Mouse (Mus musculus) kidney, embryonic 14.5 days (tissue): Measurements from ENCODE around the gene Tbx3. TPM values are rescaled to one million over a fixed set of nuclear protein-coding genes. Genes with fewer than 3 reads are reported as not detected.

Experiments
- ATAC-seq: fragments of 200-750 bp; cut with Nextera tagmentation; 2 replicates; pipeline ENCODE4 v1.8.0; 2017; ENCODE audit warnings: moderate number of reproducible peaks, mild to moderate bottlenecking, moderate TSS enrichment, moderate library complexity; ENCODE audit not compliant: low FRiP score, low TSS enrichment
- H3K27ac ChIP-seq: fragments of 300-500 bp; sonication (generic); 2 replicates; pipeline ENCODE4 v1.5.1; 2014; ENCODE audit warnings: low read depth, mild to moderate bottlenecking, low read length, moderate library complexity, mixed read lengths
- H3K27me3 ChIP-seq: fragments of 300-500 bp; sonication (generic); 2 replicates; pipeline ENCODE4 v1.6.1; 2014; ENCODE audit warnings: mild to moderate bottlenecking, low read length; ENCODE audit not compliant: control insufficient read depth, insufficient read depth
- H3K36me3 ChIP-seq: fragments of 300-500 bp; sonication (generic); 2 replicates; pipeline ENCODE4 v1.6.1; 2014; ENCODE audit warnings: low read length, mixed read lengths; ENCODE audit not compliant: control insufficient read depth, insufficient read depth
- H3K4me1 ChIP-seq: fragments of 300-500 bp; sonication (generic); 2 replicates; pipeline ENCODE4 v1.6.1; 2014; ENCODE audit warnings: low read length, mixed read lengths; ENCODE audit not compliant: control insufficient read depth, insufficient read depth
- H3K4me2 ChIP-seq: fragments of 300-500 bp; sonication (generic); replicated peaks from 2 replicates; pipeline ENCODE4 v1.6.1; 2014; ENCODE audit warnings: low read depth, mild to moderate bottlenecking, low read length
- H3K4me3 ChIP-seq: fragments of 300-500 bp; sonication (generic); 2 replicates; pipeline ENCODE4 v1.5.1; 2014; ENCODE audit warnings: mild to moderate bottlenecking, low read length
- H3K9ac ChIP-seq: fragments of 300-500 bp; sonication (generic); 2 replicates; pipeline ENCODE4 v1.6.1; 2014; ENCODE audit warnings: low read depth, mild to moderate bottlenecking, low read length, moderate library complexity
- H3K9me3 ChIP-seq: fragments of 300-500 bp; sonication (generic); 2 replicates; pipeline ENCODE4 v1.6.1; 2016; ENCODE audit warnings: low read length; ENCODE audit not compliant: control insufficient read depth
- WGBS: fragments of 180-500 bp; shearing (Covaris S2); extraction: QIAGEN DNeasy Blood & Tissue Kit; methylation state at CpG from one replicate; pipeline ENCODE4 v1.1.7; 2014; 5-methylcytosine and 5-hydroxymethylcytosine counted together
- polyA plus RNA-seq: library from polyadenylated mRNA; unstranded; fragments of >200 nt; fragmentation: Nextera tagmentation; extraction: Ambion mirVana; gene quantifications from 2 replicates; pipeline ENCODE4 v1.2.1, GENCODE M21; 2014

Gene Tbx3
- polyA plus RNA-seq, 1 experiment from 2014 or later = 53.3 TPM

DNA sequence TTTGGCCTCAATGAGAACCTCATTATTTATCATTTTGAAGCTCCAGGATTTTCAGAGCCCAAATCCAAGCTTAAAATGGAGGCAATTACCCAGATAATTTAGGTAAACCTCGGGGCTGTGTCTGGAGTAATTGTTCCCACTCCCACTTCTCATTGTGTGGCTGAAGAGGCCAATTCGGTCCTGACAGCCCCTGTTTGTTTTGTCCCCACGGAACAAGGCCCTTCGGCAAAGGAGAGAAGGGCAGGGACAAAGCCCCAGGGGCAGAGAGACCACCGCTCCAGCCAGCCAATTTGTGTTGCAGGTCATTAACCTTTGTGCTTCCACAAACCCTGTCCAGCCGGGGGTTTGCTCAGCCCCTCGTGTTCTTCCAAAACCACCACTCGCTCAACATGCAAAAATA is 24.4 kb downstream of the Tbx3 start:
- no peaks in the 10 kb centered on the region for H3K9me3 ChIP-seq
- no peak overlapping the region for H3K4me3 ChIP-seq
- no peak overlapping the region for H3K4me2 ChIP-seq
- no peak for ATAC-seq
- no peak overlapping the region for H3K9ac ChIP-seq
- 16% methylated on average over 8 of the region's 8 CpGs for WGBS
- H3K27ac ChIP-seq = no peak overlapping the region
- H3K36me3 ChIP-seq = no peaks in the 10 kb centered on the region
- no peaks in the 10 kb centered on the region for H3K4me1 ChIP-seq
- peaks cover 20% of the 10 kb centered on the region for H3K27me3 ChIP-seq

DNA sequence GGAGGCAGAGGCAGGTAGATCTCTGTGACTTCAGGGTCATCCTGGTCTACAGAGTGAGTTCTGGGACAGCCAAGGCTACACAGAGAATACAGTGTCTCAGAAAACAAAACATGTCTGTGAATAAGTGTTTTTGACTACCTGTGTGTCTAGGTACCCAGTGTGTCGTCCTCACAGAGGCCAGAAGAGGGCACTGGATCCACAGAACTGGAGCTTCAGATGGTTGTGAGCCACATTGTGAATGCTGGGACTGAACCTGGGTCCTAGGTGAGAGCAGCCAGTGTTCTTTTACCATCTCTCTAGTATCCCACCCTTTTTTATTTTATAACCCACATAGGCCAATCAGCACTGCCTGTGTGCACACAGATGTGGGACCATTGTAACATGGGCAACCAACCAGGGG is 32.6 kb downstream of the Tbx3 start:
- 88% methylated on average over 1 of the region's 1 CpGs for whole genome bisulfite sequencing
- ATAC-seq = no peak
- Histone ChIP-seq H3K4me1 (no peaks in the 10 kb centered on the region), H3K36me3 (no peaks in the 10 kb centered on the region), H3K27me3 (peaks cover 22% of the 10 kb centered on the region), H3K9me3 (no peaks in the 10 kb centered on the region), H3K27ac (no peak overlapping the region), H3K9ac (no peak overlapping the region), H3K4me3 (no peak overlapping the region), H3K4me2 (no peak overlapping the region)

DNA sequence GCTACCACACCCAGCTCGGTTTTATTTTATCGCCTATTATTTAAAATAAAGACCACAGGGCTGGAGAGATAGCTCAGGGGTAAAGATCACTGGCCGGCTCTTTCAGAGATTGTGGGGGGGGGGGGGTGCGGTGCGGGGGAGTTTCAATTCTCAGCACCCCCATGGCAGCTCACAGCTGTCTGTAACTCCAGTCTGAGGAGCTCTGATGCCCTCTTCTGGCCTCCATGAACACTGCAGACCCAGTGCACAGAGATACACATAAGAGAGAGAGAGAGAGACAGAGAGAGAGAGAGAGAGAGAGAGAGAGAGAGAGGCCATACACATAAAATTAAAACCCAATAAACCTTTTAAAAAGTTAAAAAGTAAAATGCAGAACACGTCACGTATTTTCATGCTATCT is 34.4 kb downstream of the Tbx3 start:
- WGBS = 58% methylated on average over 7 of the region's 7 CpGs

DNA sequence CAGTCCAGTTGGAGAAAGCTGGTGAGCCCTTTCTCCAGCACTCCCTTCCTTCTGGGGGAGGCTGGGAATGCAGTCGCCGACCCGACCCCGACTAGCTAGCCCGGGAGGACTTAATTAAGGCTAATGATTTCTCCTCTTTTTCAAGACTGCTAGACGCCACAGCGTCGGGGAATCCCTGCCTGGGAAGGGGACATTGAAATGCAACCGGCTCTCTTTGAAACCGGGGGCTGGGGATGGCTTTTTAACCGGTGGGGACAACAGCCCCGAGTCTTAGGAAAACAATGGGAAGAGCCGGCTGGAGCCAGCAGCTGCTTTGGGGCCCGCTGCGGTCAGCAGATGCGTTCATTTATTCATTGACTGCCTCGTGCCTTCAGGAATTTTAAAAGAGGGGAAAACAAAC is 36.0 kb downstream of the Tbx3 start:
- peaks cover 40% of the 10 kb centered on the region for H3K27me3 ChIP-seq
- peak overlapping the region; percentile 42 for H3K4me2 ChIP-seq
- under 1% methylated on average over 17 of the region's 17 CpGs for WGBS
- no peaks in the 10 kb centered on the region for H3K4me1 ChIP-seq
- no peaks in the 10 kb centered on the region for H3K36me3 ChIP-seq
- no peak overlapping the region for H3K9ac ChIP-seq
- peak overlapping the region; percentile 29 for H3K4me3 ChIP-seq
- H3K9me3 ChIP-seq = no peaks in the 10 kb centered on the region
- no peak for ATAC-seq
- H3K27ac ChIP-seq = no peak overlapping the region

More for the DNA sequence above, 34.4 kb downstream of the Tbx3 start:
- ATAC-seq = no peak
- H3K27me3 ChIP-seq = peaks cover 30% of the 10 kb centered on the region
- no peaks in the 10 kb centered on the region for H3K36me3 ChIP-seq
- no peak overlapping the region for H3K27ac ChIP-seq
- no peak overlapping the region for H3K9ac ChIP-seq
- H3K4me1 ChIP-seq = no peaks in the 10 kb centered on the region
- no peak overlapping the region for H3K4me3 ChIP-seq
- no peak overlapping the region for H3K4me2 ChIP-seq
- no peaks in the 10 kb centered on the region for H3K9me3 ChIP-seq

DNA sequence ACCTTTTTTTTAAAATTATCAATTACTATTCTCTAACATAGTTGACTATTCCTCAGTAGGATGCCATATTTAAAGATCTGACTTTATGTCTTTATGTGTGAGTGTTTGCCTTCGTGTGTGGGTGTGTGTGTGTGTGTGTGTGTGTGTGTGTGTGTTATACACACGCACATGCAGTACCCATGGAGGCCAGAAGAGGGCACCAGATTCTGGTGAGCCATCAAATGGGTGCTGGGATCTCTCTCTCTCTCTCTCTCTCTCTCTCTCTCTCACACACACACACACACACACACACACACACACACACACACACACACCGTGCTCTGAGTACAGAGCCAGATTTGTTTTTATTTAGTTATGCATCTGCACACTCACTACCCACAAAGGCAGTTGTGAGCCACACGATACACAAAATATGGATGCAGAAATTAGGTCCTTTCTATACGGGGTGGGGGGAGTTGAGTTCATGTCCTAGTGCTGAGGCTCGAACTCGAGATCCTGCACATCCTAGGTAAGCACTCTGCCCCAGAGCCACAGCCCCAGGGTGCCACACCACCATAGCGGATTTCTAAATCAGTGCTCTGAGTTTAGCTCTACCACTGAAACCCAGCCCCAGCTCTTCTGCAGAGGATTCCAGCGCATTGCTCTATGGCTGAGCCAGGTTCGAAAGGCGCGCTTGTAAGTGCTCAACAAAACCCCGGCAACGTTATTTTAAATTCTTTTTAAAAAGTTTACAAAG is 38.5 kb downstream of the Tbx3 start:
- Histone ChIP-seq H3K36me3 (no peaks in the 10 kb centered on the region), H3K9ac (no peak overlapping the region), H3K4me3 (no peak overlapping the region), H3K4me1 (no peaks in the 10 kb centered on the region), H3K27me3 (peaks cover 40% of the 10 kb centered on the region), H3K9me3 (no peaks in the 10 kb centered on the region), H3K27ac (no peak overlapping the region), H3K4me2 (no peak overlapping the region)
- 83% methylated on average over 14 of the region's 14 CpGs for WGBS
- ATAC-seq = no peak

DNA sequence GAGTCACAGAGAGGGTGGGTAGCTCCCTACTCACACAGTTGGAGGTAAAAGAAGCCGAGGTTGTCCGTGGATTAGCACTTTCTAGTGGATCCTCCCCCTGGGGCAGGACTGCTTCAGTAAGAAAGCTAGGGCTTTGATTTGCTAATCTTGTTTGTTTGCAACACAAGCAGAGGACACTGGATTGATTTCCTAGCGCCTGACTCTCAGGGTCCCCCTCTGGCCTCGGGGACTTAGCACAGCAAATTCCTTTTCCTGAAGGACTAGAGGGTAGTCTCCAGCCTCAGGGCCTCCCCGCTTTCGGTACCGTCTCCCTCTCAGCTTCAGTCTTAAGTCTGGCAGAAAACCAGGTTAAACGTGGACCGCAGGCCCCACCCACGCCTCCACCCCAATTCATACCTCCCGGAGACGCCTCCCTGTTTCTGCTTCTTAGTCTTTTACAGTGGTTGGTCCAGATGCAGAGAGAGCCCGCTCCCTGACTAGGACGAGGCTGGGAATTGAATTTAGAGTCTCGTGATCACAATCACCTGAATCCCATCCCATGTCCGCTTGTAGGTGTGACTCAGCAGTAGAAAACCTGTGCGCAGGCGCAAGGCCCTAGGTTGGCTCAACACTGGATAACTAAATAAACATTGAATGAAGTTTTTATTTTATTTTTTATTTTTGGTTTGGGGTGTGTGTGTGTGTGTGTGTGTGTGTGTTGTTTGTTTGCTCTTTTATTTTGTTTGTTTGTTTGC is 39.5 kb downstream of the Tbx3 start:
- Histone ChIP-seq H3K27ac (no peak overlapping the region), H3K9ac (no peak overlapping the region), H3K4me2 (no peak overlapping the region), H3K4me1 (no peaks in the 10 kb centered on the region), H3K27me3 (peaks cover 40% of the 10 kb centered on the region), H3K9me3 (no peaks in the 10 kb centered on the region), H3K4me3 (no peak overlapping the region), H3K36me3 (no peaks in the 10 kb centered on the region)
- WGBS = 26% methylated on average over 18 of the region's 18 CpGs
- no peak for ATAC-seq

DNA sequence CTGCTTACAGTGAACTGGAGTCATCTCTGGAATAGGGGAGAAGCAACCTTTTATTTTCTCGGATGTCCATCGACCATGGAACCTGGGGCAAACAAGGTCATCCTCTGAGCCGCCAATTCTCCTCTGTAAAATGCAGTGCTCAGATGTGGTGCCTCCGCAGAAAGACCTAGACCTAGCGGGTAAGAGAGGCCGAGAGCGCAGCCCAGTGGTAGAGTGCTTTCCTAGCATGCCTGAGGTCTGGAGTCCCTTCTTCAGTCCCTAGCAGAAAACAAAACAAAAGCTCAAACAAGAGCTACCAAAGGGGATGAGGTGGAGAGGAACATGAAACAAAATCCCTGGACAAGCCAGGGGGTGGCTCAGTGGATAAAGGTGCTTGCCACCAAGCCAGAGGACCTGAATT is 40.3 kb downstream of the Tbx3 start:
- Histone ChIP-seq H3K27me3 (peaks cover 39% of the 10 kb centered on the region), H3K27ac (no peak overlapping the region), H3K4me2 (no peak overlapping the region), H3K9me3 (no peaks in the 10 kb centered on the region), H3K9ac (no peak overlapping the region), H3K4me1 (no peaks in the 10 kb centered on the region), H3K4me3 (no peak overlapping the region), H3K36me3 (no peaks in the 10 kb centered on the region)
- 31% methylated on average over 7 of the region's 7 CpGs for WGBS
- no peak for ATAC-seq

DNA sequence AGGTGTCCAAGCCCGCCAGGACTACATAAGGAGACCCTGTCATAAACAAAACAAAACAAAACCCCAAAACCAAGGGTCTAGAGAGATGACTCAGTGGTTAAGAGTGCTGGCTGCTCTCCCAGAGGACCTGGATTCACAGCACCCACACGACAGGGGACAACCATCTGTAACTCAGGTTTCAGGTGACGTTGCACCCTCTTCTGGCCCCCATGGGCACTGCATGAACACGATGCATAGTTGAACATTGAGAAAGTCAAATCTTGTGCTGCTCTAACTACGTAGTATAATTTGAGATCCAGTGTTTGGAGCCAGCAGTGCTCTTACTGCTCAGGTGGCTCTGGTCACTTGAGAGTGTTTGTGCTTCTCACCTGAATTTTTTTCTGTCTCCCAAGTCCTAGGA is 41.2 kb downstream of the Tbx3 start:
- H3K9ac ChIP-seq = no peak overlapping the region
- no peaks in the 10 kb centered on the region for H3K4me1 ChIP-seq
- no peak overlapping the region for H3K27ac ChIP-seq
- H3K4me2 ChIP-seq = no peak overlapping the region
- H3K27me3 ChIP-seq = peaks cover 32% of the 10 kb centered on the region
- 91% methylated on average over 5 of the region's 5 CpGs for WGBS
- no peaks in the 10 kb centered on the region for H3K36me3 ChIP-seq
- no peaks in the 10 kb centered on the region for H3K9me3 ChIP-seq
- 0 out of 2 replicates have a peak, but pooled peaks have one; percentile 24 for ATAC-seq
- H3K4me3 ChIP-seq = no peak overlapping the region

DNA sequence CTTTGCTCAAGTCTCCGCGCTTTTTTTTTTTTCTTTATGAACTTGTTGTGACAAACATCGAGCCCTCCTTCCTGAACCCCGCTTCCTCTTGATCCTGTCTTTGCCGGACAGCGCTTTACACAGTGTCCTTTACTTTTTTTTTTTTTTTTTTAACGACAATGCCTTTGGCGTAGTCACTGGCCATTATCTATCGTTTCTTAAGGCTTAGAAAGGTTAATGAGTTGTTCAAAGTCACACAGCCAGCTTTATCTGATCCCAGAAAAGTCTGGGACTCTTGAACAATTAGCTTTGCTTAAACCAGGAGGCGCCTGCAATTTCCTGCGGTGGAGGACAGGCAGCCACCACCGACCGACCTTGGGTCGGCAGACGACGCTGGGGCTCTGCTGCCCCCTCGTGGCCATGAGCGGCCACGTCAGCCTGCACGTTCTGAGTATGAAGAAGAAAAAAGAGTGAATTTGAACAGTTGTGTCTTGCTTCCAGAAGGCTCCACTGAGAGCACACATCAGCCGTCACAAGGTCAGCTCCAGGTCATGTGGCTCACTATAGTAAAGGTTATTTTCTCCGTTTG is 42.3 kb downstream of the Tbx3 start:
- no peaks in the 10 kb centered on the region for H3K4me1 ChIP-seq
- no peaks in the 10 kb centered on the region for H3K36me3 ChIP-seq
- peak overlapping the region; percentile 26 for H3K4me2 ChIP-seq
- H3K27me3 ChIP-seq = peaks cover 20% of the 10 kb centered on the region
- no peak overlapping the region for H3K9ac ChIP-seq
- WGBS = 5% methylated on average over 22 of the region's 22 CpGs
- H3K9me3 ChIP-seq = no peaks in the 10 kb centered on the region
- peak overlapping the region; percentile 10; the same call in 1 of the 2 replicates for H3K4me3 ChIP-seq
- peak; percentile 46 for ATAC-seq
- no peak overlapping the region for H3K27ac ChIP-seq
